Mouse (Mus musculus) embryonic facial prominence, embryonic 10.5 days (tissue): Measurements from ENCODE around the gene Scg3. TPM values are rescaled to one million over a fixed set of nuclear protein-coding genes. Genes with fewer than 3 reads are reported as not detected.
A peak's percentile ranks its signal among the peaks of the same experiment; 100 is the strongest.

ENCODE experiments used
- DNase-seq: peaks from one replicate; pipeline ENCODE4 v3.0.0-alpha.2; 2017; ENCODE audit warnings: low spot score
- H3K27ac ChIP-seq: fragments of 300-500 bp; sonication (generic); replicated peaks from 2 replicates; pipeline ENCODE4 v1.5.1; 2016; ENCODE audit warnings: mild to moderate bottlenecking
- H3K27me3 ChIP-seq: fragments of 300-500 bp; sonication (generic); replicated peaks from 2 replicates; pipeline ENCODE4 v1.6.1; 2016; ENCODE audit warnings: low read depth, mild to moderate bottlenecking; ENCODE audit not compliant: poor library complexity, severe bottlenecking
- H3K36me3 ChIP-seq: fragments of 300-500 bp; sonication (generic); replicated peaks from 2 replicates; pipeline ENCODE4 v1.6.1; 2016; ENCODE audit warnings: mild to moderate bottlenecking, moderate library complexity
- H3K4me1 ChIP-seq: fragments of 300-500 bp; sonication (generic); 2 replicates; pipeline ENCODE4 v1.6.1; 2016
- H3K4me3 ChIP-seq: fragments of 300-500 bp; sonication (generic); 2 replicates; pipeline ENCODE4 v1.5.1; 2016; ENCODE audit warnings: mild to moderate bottlenecking, moderate library complexity
- H3K9me3 ChIP-seq: fragments of 300-500 bp; sonication (generic); 2 replicates; pipeline ENCODE4 v1.6.1; 2016; ENCODE audit warnings: mild to moderate bottlenecking
- WGBS: fragments of 180-500 bp; shearing (Covaris S2); methylation state at CpG from one replicate; pipeline ENCODE4 v1.1.7; 2016; 5-methylcytosine and 5-hydroxymethylcytosine counted together
- polyA plus RNA-seq: library from polyadenylated mRNA; unstranded; fragments of >200 nt; fragmentation: Nextera tagmentation; extraction: Ambion mirVana; gene quantifications from 2 replicates; pipeline ENCODE4 v1.2.1, GENCODE M21; 2016

Gene Scg3
- 9.9 and 10.0 TPM in 2 replicates for polyA plus RNA-seq

DNA sequence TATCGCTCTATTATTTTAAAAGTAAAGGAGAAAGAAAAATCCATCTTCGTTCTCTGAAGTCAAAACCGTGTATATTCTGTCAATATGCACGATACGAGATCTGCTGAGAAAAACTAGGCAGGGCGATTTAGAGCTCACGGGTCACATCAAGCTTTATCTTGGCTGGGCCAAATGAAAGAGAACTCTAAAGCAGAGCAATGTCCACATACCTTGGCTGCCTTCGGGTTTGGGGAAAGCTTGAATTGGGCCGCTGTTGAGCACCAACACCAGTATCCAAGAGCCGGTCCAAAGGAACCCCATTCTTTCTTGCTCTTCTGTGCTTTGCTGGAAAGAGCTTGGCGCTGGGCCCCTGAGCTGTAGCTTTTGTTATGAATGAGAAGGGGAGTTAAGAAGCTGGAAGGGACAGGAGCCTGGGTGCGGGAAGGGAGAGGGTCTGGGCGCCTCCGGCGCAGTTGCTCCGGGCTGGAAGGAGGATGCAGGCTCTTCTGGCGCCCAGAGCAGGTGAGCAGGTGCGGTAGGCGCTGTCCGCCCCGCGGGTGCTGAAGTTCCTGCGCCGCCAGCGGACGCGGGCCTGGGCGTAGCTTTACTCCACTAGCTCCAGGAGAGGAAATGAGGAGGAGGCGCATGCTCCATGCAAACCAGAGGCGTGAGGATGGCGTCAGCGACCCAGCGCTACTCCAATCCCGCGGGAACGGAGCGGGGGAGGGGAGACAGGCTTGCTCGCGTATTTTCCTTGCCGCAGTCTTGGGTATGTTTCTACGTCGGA, at the start of gene Scg3:
Scg3 (minus strand) TSS at position 631 of the 766 bp plus-strand sequence.
- 7% methylated on average over 42 of the region's 42 CpGs for WGBS

DNA sequence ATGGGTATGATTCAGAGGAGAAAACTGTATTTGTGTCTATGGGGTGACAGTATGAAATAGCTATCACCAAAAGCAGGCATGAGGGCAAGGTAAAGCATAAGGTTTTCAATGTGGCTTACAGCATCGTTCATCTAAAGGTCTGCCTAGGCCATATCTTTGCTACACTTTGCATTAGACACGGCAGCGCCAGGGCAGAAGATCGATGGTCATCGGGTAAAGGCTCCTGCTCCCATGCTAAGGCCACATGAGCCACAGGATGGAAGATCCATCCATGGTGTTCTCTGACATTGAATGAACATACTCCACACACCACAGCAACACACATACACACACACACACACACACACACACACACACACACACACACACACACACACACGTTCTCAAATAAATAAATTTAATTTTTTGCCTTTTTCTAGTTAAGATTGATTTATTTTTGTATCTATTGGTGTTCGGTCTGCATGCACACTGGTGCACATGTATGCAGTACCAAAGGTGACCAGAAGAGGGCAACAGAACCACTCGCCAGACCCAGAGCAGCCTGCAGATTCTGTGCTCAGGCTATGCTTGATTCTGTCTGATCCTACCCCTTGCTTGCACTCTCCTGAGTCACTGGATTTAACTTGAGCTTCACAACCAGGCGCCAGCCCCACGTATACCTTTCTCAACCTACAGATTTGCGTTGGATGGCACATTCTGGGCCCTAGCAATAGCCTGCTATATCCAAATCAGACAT, 36.3 kb upstream of the Scg3 start:
- H3K27me3 ChIP-seq: no peaks in the 10 kb centered on the region
- H3K27ac ChIP-seq: no peak overlapping the region
- H3K4me1 ChIP-seq: no peaks in the 10 kb centered on the region
- no peaks in the 10 kb centered on the region for H3K36me3 ChIP-seq
- DNase-seq: peak; percentile 74
- H3K4me3 ChIP-seq: no peak overlapping the region
- H3K9me3 ChIP-seq: no peaks in the 10 kb centered on the region
- WGBS: 38% methylated on average over 11 of the region's 11 CpGs

More for the DNA sequence above, at the start of gene Scg3:
- Histone ChIP-seq H3K36me3 (no peaks in the 10 kb centered on the region), H3K27ac (peak within 1 kb of the TSS; percentile 54), H3K4me1 (peaks cover 8% of the 10 kb centered on the region), H3K9me3 (no peaks in the 10 kb centered on the region), H3K4me3 (peak within 1 kb of the TSS; percentile 56), H3K27me3 (no peaks in the 10 kb centered on the region)
- DNase-seq: peak; percentile 93

DNA sequence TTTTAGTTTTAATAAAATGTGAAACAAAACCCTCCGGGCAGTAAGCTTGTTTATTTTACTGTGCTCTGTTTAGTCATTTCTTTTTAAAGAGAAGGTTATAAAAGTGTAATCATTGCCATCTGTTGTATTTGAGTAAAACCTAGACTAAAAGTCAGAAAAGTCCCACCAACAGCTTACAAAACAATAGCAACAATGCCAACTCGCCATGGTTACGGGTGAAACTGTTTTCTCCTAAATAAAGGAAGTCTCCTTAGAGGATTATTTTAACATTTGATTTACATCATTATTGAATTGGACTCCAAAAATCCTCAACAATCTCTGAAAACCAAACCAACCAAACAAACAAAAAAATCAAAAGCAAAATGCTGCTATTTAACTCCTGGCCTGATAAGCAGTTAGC, 35.6 kb upstream of the Scg3 start:
- no peaks in the 10 kb centered on the region for H3K4me1 ChIP-seq
- 85% methylated on average over 3 of the region's 3 CpGs for WGBS
- no peak overlapping the region for H3K4me3 ChIP-seq
- H3K9me3 ChIP-seq: no peaks in the 10 kb centered on the region
- no peaks in the 10 kb centered on the region for H3K27me3 ChIP-seq
- no peak for DNase-seq
- H3K36me3 ChIP-seq: no peaks in the 10 kb centered on the region
- no peak overlapping the region for H3K27ac ChIP-seq

DNA sequence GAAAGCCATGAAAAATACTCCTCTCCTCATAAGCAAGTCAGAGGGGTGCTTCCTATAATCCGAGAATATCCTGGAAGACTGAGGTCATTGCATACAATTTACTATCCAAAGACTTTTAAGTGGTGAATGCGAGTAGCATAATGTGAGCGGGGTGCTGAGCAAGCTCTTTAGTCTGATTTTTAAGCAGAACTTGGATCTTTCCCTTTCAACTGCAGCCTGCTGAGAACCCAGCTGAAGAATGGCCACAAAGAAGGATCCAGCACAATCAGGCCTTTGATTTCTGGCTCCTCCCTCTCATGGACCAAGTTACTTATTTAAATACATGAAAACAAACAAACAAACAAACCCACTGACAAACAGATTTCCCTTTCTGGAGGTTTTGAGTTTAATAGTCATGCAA, 916 bp upstream of the Scg3 start:
- peaks cover 5% of the 10 kb centered on the region; the same call in 1 of the 2 replicates for H3K9me3 ChIP-seq
- WGBS: 73% methylated on average over 3 of the region's 3 CpGs
- H3K27ac ChIP-seq: no peak overlapping the region
- peaks cover 8% of the 10 kb centered on the region for H3K4me1 ChIP-seq
- H3K27me3 ChIP-seq: no peaks in the 10 kb centered on the region
- H3K36me3 ChIP-seq: no peaks in the 10 kb centered on the region
- DNase-seq: no peak
- H3K4me3 ChIP-seq: no peak overlapping the region

DNA sequence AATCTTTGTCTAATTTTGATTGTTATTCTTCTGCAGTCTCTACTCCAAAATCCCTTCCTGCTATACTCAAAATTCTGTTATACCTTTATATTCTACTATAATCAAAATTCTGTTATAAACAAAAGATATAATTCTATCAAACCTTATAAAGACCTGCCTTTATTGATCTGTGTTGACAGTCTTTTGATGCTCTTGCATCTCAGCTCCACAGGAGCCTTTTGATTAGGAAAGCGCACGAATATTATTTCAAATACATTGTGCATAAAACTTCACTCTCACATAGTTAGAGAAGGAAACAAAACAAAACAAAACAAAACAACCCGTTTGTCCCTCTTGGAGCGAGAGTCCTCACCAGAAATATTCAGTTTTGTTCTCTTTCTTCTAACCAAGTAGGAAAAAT, 436 bp upstream of the Scg3 start:
- H3K4me1 ChIP-seq: peaks cover 8% of the 10 kb centered on the region
- 73% methylated on average over 4 of the region's 4 CpGs for WGBS
- peaks cover 2% of the 10 kb centered on the region; the same call in 1 of the 2 replicates for H3K9me3 ChIP-seq
- no peaks in the 10 kb centered on the region for H3K27me3 ChIP-seq
- DNase-seq: no peak
- H3K27ac ChIP-seq: peak overlapping the region; percentile 54; the same call in 1 of the 2 replicates
- H3K36me3 ChIP-seq: no peaks in the 10 kb centered on the region
- peak overlapping the region; percentile 56 for H3K4me3 ChIP-seq

DNA sequence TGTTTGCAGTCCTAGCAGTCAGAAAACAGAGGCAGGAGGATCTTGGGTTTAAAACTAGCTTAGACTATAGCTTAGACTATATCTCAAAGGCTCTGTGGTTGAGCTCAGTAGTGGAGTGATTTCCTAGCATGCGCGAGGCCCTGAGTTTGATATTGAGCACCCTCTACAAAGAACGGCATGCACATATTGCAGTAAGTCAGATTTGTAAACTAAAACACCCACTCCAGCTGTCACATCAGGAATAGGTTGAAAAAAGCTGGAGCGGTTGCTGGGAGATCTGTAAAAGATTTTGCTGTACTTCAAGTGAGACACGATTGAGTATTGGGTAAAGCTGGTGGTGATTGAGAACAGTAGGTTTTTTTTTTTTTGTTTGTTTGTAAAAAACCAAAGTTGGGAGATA, 3.2 kb downstream of the Scg3 start:
- Histone ChIP-seq H3K4me3 (no peak overlapping the region), H3K4me1 (peaks cover 8% of the 10 kb centered on the region), H3K9me3 (no peaks in the 10 kb centered on the region), H3K27me3 (no peaks in the 10 kb centered on the region), H3K27ac (no peak overlapping the region), H3K36me3 (no peaks in the 10 kb centered on the region)
- no peak for DNase-seq
- 89% methylated on average over 5 of the region's 5 CpGs for WGBS

DNA sequence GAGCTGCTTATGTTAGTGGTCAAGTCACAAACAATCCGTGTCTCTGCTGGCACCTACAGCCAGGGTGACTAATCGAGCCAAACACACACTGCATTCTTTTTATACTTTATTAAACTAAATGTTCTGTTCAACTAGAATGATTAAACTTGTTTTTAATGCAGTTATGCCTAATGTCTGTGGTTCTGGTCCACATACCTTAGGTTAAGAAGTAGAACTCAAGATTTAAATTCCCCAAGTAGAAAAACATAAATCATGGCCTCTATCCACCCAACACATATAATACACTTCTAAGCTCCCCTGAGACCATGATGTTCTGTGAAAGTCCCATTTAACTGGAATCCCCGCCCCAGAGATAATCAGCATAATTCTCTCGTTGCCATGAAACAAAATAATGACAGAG, 4.2 kb downstream of the Scg3 start:
- H3K27ac ChIP-seq: no peak overlapping the region
- H3K4me3 ChIP-seq: no peak overlapping the region

DNA sequence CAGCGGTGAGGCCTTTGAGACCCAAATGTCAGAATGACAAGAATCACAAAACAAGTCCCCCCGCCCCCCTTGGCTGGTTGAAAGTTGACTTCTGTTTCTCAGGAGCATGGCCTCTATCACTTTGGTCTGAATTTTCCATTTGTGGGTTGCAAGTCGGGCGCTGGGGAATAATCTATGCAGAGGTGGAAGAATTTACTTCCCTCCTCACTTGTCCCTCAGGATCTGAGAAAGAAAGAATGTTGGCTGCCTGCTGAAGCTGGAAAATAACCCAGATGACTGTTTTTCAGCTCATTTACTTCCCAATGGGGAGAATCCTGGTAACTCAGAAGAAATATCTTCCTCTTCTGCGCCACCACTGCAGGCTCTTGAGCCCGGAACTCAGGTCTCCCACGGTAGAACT, 5.5 kb downstream of the Scg3 start:
- Histone ChIP-seq H3K27ac (no peak overlapping the region), H3K9me3 (no peaks in the 10 kb centered on the region), H3K4me1 (no peaks in the 10 kb centered on the region), H3K27me3 (no peaks in the 10 kb centered on the region), H3K36me3 (no peaks in the 10 kb centered on the region), H3K4me3 (no peak overlapping the region)
- DNase-seq: no peak
- WGBS: 82% methylated on average over 7 of the region's 7 CpGs

More for the DNA sequence above, 4.2 kb downstream of the Scg3 start:
- DNase-seq: no peak
- Histone ChIP-seq H3K36me3 (no peaks in the 10 kb centered on the region), H3K27me3 (no peaks in the 10 kb centered on the region), H3K9me3 (no peaks in the 10 kb centered on the region), H3K4me1 (peaks cover 8% of the 10 kb centered on the region)
- 83% methylated on average over 4 of the region's 4 CpGs for WGBS

DNA sequence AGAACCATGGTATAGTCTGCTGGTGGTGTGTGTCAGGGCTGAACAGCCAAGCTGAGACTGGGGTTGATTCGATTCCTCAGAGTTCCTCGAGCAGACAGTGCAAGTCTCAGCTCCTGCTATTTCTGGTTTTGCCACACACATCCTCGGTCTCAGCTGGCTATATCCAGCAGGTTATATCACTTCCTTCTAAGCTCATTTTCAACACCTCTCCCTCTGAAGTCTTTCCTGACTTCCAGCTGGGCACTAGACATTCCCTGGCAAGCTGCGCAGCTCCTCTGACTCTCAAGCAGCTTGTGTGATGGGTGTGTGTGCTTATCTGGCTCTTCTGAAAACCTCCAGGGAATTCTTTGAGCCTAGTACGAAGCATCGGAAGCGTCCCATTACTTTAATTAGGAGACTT, 7.6 kb downstream of the Scg3 start:
- H3K27me3 ChIP-seq: no peaks in the 10 kb centered on the region
- 78% methylated on average over 7 of the region's 7 CpGs for WGBS
- no peaks in the 10 kb centered on the region for H3K36me3 ChIP-seq
- H3K27ac ChIP-seq: no peak overlapping the region
- no peak overlapping the region for H3K4me3 ChIP-seq
- DNase-seq: no peak
- H3K9me3 ChIP-seq: no peaks in the 10 kb centered on the region
- no peaks in the 10 kb centered on the region for H3K4me1 ChIP-seq

DNA sequence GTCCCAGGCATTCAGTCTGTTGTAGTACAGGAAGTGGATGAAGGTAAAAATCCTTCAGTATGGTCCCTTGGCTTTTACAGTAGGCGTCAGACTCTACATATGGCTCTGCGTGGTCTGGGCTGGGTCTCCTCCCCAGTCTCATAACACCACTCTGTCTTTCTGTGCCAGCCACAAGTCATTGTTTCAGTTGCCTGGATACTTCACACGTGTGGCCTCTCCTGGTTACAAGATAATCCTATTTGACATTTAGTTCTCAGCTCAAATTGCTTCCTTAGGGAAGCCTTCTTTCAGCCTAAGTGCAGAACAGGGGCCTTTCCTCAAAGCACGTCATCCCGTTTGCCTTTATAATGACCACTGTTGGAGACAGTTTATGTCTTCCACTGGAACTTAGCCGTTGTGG, 11.1 kb downstream of the Scg3 start:
- no peak overlapping the region for H3K4me3 ChIP-seq
- H3K4me1 ChIP-seq: no peaks in the 10 kb centered on the region
- H3K27me3 ChIP-seq: no peaks in the 10 kb centered on the region
- no peak overlapping the region for H3K27ac ChIP-seq
- DNase-seq: no peak
- WGBS: 72% methylated on average over 6 of the region's 6 CpGs
- H3K36me3 ChIP-seq: no peaks in the 10 kb centered on the region
- H3K9me3 ChIP-seq: no peaks in the 10 kb centered on the region

DNA sequence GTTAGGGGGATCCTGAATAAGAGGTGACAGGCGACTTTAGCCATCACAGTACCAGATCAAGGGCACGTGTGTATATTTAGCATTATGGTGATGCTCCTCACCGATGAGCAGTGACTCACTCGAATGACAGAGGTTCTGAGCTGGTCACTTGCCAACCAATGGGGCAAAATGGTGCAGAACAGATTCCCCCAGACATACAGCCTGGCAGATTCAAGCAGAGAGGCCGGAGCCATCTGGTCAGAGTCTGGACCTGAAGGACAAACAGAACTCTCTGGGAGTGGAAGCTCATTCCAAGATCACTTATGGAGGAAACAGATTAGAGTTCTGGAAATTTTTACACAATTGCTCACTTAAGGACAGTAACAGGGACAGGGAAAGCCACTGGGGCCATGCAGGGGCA, 17.2 kb downstream of the Scg3 start:
- no peak for DNase-seq
- H3K4me1 ChIP-seq: no peaks in the 10 kb centered on the region
- H3K4me3 ChIP-seq: no peak overlapping the region
- no peaks in the 10 kb centered on the region for H3K27me3 ChIP-seq
- no peaks in the 10 kb centered on the region for H3K9me3 ChIP-seq
- H3K36me3 ChIP-seq: no peaks in the 10 kb centered on the region
- no peak overlapping the region for H3K27ac ChIP-seq
- 82% methylated on average over 5 of the region's 5 CpGs for WGBS

DNA sequence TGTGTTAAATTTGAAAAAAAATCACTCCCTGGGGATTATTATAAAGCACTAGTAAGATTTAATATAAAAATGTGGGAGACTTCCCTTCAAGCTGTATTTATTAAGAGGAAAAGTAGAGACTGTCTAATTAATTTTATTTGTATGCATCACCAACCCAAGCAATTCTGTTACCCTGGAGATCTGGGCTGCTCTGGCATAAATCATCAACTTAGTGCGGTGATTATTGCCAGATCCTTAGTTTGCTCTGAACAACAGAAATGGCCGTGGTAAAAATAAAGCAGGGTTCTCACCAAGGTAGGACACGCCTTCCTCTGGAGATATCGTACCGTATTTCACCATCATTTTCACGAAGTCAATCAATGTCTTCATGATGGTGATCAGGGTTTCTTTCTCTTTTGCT, 18.5 kb downstream of the Scg3 start:
- H3K36me3 ChIP-seq: no peaks in the 10 kb centered on the region
- no peaks in the 10 kb centered on the region for H3K27me3 ChIP-seq
- no peak for DNase-seq
- no peak overlapping the region for H3K27ac ChIP-seq
- no peak overlapping the region for H3K4me3 ChIP-seq
- no peaks in the 10 kb centered on the region for H3K4me1 ChIP-seq
- WGBS: 92% methylated on average over 6 of the region's 6 CpGs
- H3K9me3 ChIP-seq: no peaks in the 10 kb centered on the region

DNA sequence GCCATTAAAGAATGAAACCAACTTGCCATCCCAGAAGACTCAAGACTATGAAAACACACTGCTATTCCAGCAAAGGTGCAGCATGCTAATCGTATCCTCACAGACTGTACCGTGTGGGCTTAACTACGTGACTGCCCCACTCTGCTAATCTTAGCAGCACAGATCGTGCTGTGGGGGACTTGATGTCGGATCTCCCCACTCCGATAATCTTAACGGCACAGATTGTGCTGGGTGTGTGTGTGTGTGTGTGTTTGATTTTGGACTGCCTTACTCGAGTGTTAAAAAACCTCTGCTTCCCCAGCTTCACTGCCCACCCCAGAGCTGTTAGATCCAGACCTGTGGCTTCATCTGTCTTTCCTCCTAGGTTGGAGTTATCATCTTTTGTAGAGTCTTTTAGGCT, 22.9 kb downstream of the Scg3 start:
- no peak for DNase-seq
- H3K27me3 ChIP-seq: no peaks in the 10 kb centered on the region

More for the DNA sequence above, 22.9 kb downstream of the Scg3 start:
- no peaks in the 10 kb centered on the region for H3K36me3 ChIP-seq
- H3K4me1 ChIP-seq: no peaks in the 10 kb centered on the region
- no peaks in the 10 kb centered on the region for H3K9me3 ChIP-seq
- WGBS: 90% methylated on average over 8 of the region's 8 CpGs
- H3K4me3 ChIP-seq: no peak overlapping the region
- H3K27ac ChIP-seq: no peak overlapping the region
